Comparison of ENCODE assay signal across 8 mouse cellular contexts in the genomic region with DNA sequence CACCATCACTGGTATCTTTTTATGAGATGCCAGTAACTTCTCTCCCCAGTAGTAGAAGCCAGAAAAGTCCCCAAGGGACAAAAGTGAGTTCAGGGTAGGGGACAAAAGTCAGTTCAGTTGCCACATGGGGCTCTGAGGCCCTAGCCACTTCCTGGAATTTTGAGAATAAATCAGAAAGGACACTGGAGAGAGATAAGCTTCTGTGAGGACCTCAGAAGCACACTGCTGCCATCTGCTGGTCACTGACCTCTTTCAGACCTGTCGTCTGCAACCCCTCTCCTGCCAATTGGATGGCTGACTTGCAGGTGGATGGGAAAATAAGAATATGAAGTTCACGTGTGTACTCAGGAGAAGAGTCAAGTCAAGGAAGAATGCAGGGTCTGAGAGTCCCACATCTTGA. TPM values are rescaled to one million over a fixed set of nuclear protein-coding genes. Genes with fewer than 3 reads are reported as not detected.
A peak's percentile ranks its signal among the peaks of the same experiment; 100 is the strongest.
DNase-seq lines count a peak whose midpoint lies in the region; ATAC-seq lines count a peak whose summit lies in the region.

No protein-coding gene starts in this region.

- 3% methylated on average over 2 of the region's 2 CpGs for WGBS in liver, embryonic 12.5 days (ENCODE audit: insufficient replicate concordance)
- WGBS in kidney, embryonic 14.5 days = 6% methylated on average over 2 of the region's 2 CpGs
- 6% methylated on average over 2 of the region's 2 CpGs for WGBS in liver, embryonic 11.5 days
- 11% methylated on average over 2 of the region's 2 CpGs for WGBS in neural tube, embryonic 11.5 days

- ATAC-seq in liver, embryonic 12.5 days = no peak
- ATAC-seq in kidney, embryonic 14.5 days (ENCODE audit: low FRiP score, low TSS enrichment) = peak; percentile 78
- peak; percentile 33 for ATAC-seq in liver, embryonic 11.5 days (replicated peaks; ENCODE audit: low FRiP score)
- ATAC-seq in neural tube, embryonic 11.5 days (ENCODE audit: insufficient read depth, low FRiP score, low TSS enrichment) = peak; percentile 65; the same call in 1 of the 2 replicates

- intact Hi-C loops in gastrocnemius, postnatal 36 days (cut with DNase I) = loop anchor here (1.0 to 2.0 kb wide), 2 partner anchors 73 to 349 kb away; no protein-coding TSS in a partner anchor

- H3K9ac ChIP-seq in liver, embryonic 12.5 days = no peak overlapping the region
- H3K9ac ChIP-seq in kidney, embryonic 14.5 days (ENCODE audit: low read depth, low read length) = no peak overlapping the region
- no peak overlapping the region for H3K9ac ChIP-seq in liver, embryonic 11.5 days (ENCODE audit: low read depth, low read length)
- H3K9ac ChIP-seq in neural tube, embryonic 11.5 days (ENCODE audit: low read length) = no peak overlapping the region

- no peak overlapping the region for H3K4me2 ChIP-seq in liver, embryonic 12.5 days
- H3K4me2 ChIP-seq in kidney, embryonic 14.5 days (replicated peaks; ENCODE audit: low read depth, low read length) = no peak overlapping the region
- no peak overlapping the region for H3K4me2 ChIP-seq in liver, embryonic 11.5 days
- no peak overlapping the region for H3K4me2 ChIP-seq in neural tube, embryonic 11.5 days (ENCODE audit: low read depth)

- peak; percentile 74 for DNase-seq in liver
- peak; percentile 73 to 89 for DNase-seq in cerebellum, postnatal 25 days
- DNase-seq in gastrocnemius, postnatal 36 days = peak; percentile 28 to 51
- DNase-seq in liver, embryonic 11.5 days (ENCODE audit: low spot score) = peak; percentile 51
- DNase-seq in neural tube, embryonic 11.5 days (ENCODE audit: low spot score) = peak; percentile 75
- peak; percentile 93 for DNase-seq in testis, postnatal 10 days (ENCODE audit: low spot score)

- no peak overlapping the region for H3K27ac ChIP-seq in liver, embryonic 12.5 days
- H3K27ac ChIP-seq in kidney, embryonic 14.5 days (ENCODE audit: low read depth, low read length) = no peak overlapping the region
- H3K27ac ChIP-seq in liver, embryonic 11.5 days (ENCODE audit: low read depth, low read length) = no peak overlapping the region
- H3K27ac ChIP-seq in neural tube, embryonic 11.5 days (ENCODE audit: low read depth, low read length) = no peak overlapping the region

- H3K9me3 ChIP-seq in liver, embryonic 12.5 days (replicated peaks) = no peaks in the 10 kb centered on the region
- H3K9me3 ChIP-seq in kidney, embryonic 14.5 days (ENCODE audit: control insufficient read depth, low read length) = no peaks in the 10 kb centered on the region
- H3K9me3 ChIP-seq in liver, embryonic 11.5 days (ENCODE audit: control insufficient read depth, low read length) = no peaks in the 10 kb centered on the region
- H3K9me3 ChIP-seq in neural tube, embryonic 11.5 days (ENCODE audit: control insufficient read depth, low read length) = no peaks in the 10 kb centered on the region

- H3K36me3 ChIP-seq in liver, embryonic 12.5 days = no peaks in the 10 kb centered on the region
- no peaks in the 10 kb centered on the region for H3K36me3 ChIP-seq in kidney, embryonic 14.5 days (ENCODE audit: control insufficient read depth, insufficient read depth, low read length)
- no peaks in the 10 kb centered on the region for H3K36me3 ChIP-seq in liver, embryonic 11.5 days (ENCODE audit: control insufficient read depth, insufficient read depth, low read length)
- H3K36me3 ChIP-seq in neural tube, embryonic 11.5 days (ENCODE audit: control insufficient read depth, insufficient read depth, low read length) = no peaks in the 10 kb centered on the region

- no peaks in the 10 kb centered on the region for H3K4me1 ChIP-seq in liver, embryonic 12.5 days
- no peaks in the 10 kb centered on the region for H3K4me1 ChIP-seq in kidney, embryonic 14.5 days (ENCODE audit: control insufficient read depth, insufficient read depth, low read length)
- no peaks in the 10 kb centered on the region for H3K4me1 ChIP-seq in liver, embryonic 11.5 days (replicated peaks; ENCODE audit: control insufficient read depth, insufficient read depth, low read length)
- H3K4me1 ChIP-seq in neural tube, embryonic 11.5 days (ENCODE audit: control insufficient read depth, insufficient read depth, low read length) = no peaks in the 10 kb centered on the region

- H3K4me3 ChIP-seq in liver, embryonic 12.5 days = no peak overlapping the region
- H3K4me3 ChIP-seq in kidney, embryonic 14.5 days (ENCODE audit: low read length) = no peak overlapping the region
- H3K4me3 ChIP-seq in liver, embryonic 11.5 days (ENCODE audit: low read depth, low read length) = no peak overlapping the region
- H3K4me3 ChIP-seq in neural tube, embryonic 11.5 days (ENCODE audit: low read depth, low read length) = no peak overlapping the region

- H3K27me3 ChIP-seq in liver, embryonic 12.5 days (replicated peaks) = no peaks in the 10 kb centered on the region
- H3K27me3 ChIP-seq in kidney, embryonic 14.5 days (ENCODE audit: control insufficient read depth, insufficient read depth, low read length) = no peaks in the 10 kb centered on the region
- no peaks in the 10 kb centered on the region for H3K27me3 ChIP-seq in liver, embryonic 11.5 days (replicated peaks; ENCODE audit: control insufficient read depth, insufficient read depth, low read length)
- H3K27me3 ChIP-seq in neural tube, embryonic 11.5 days (ENCODE audit: control insufficient read depth, insufficient read depth, low read length) = no peaks in the 10 kb centered on the region

RNA-seq across cellular contexts. Expression of a gene that starts 25.4 kb away (rescaled TPM):
- polyA plus RNA-seq in liver, embryonic 12.5 days (2016; fragmentation: Nextera tagmentation; extraction: Ambion mirVana) = not detected in 2 replicates
- total RNA-seq in gastrocnemius, postnatal 36 days (2021) = not detected
- polyA plus RNA-seq in kidney, embryonic 14.5 days (2014; fragmentation: Nextera tagmentation; extraction: Ambion mirVana) = not detected in 2 replicates
- polyA plus RNA-seq in liver, embryonic 11.5 days (2014; fragmentation: Nextera tagmentation; extraction: Ambion mirVana) = not detected in 2 replicates
- polyA plus RNA-seq in neural tube, embryonic 11.5 days (2014; fragmentation: Nextera tagmentation; extraction: Ambion mirVana) = not detected in 2 replicates

RNA-seq across cellular contexts. Expression of a gene that starts 31.3 kb away (rescaled TPM):
- not detected in 2 replicates for polyA plus RNA-seq in liver, embryonic 12.5 days (2016; fragmentation: Nextera tagmentation; extraction: Ambion mirVana)
- not detected for total RNA-seq in gastrocnemius, postnatal 36 days (2021)
- not detected in 2 replicates for polyA plus RNA-seq in kidney, embryonic 14.5 days (2014; fragmentation: Nextera tagmentation; extraction: Ambion mirVana)
- polyA plus RNA-seq in liver, embryonic 11.5 days (2014; fragmentation: Nextera tagmentation; extraction: Ambion mirVana) = not detected in 2 replicates
- polyA plus RNA-seq in neural tube, embryonic 11.5 days (2014; fragmentation: Nextera tagmentation; extraction: Ambion mirVana) = not detected in 2 replicates

RNA-seq across cellular contexts. Expression of a gene that starts 42.9 kb away (rescaled TPM):
- not detected in 2 replicates for polyA plus RNA-seq in liver, embryonic 12.5 days (2016; fragmentation: Nextera tagmentation; extraction: Ambion mirVana)
- total RNA-seq in gastrocnemius, postnatal 36 days (2021) = not detected
- not detected in 2 replicates for polyA plus RNA-seq in kidney, embryonic 14.5 days (2014; fragmentation: Nextera tagmentation; extraction: Ambion mirVana)
- polyA plus RNA-seq in liver, embryonic 11.5 days (2014; fragmentation: Nextera tagmentation; extraction: Ambion mirVana) = not detected in 2 replicates
- polyA plus RNA-seq in neural tube, embryonic 11.5 days (2014; fragmentation: Nextera tagmentation; extraction: Ambion mirVana) = not detected in 2 replicates

RNA-seq across cellular contexts. Expression of a gene that starts 56.1 kb away (rescaled TPM):
- not detected in 2 replicates for polyA plus RNA-seq in liver, embryonic 12.5 days (2016; fragmentation: Nextera tagmentation; extraction: Ambion mirVana)
- total RNA-seq in gastrocnemius, postnatal 36 days (2021) = not detected
- not detected in 2 replicates for polyA plus RNA-seq in kidney, embryonic 14.5 days (2014; fragmentation: Nextera tagmentation; extraction: Ambion mirVana)
- polyA plus RNA-seq in liver, embryonic 11.5 days (2014; fragmentation: Nextera tagmentation; extraction: Ambion mirVana) = not detected in 2 replicates
- polyA plus RNA-seq in neural tube, embryonic 11.5 days (2014; fragmentation: Nextera tagmentation; extraction: Ambion mirVana) = not detected in 2 replicates

RNA-seq across cellular contexts. Expression of a gene that starts 58.2 kb away (rescaled TPM):
- polyA plus RNA-seq in liver, embryonic 12.5 days (2016; fragmentation: Nextera tagmentation; extraction: Ambion mirVana) = 0.10 TPM in 1 of 2 replicates, not detected in the other
- total RNA-seq in gastrocnemius, postnatal 36 days (2021) = not detected
- not detected in 2 replicates for polyA plus RNA-seq in kidney, embryonic 14.5 days (2014; fragmentation: Nextera tagmentation; extraction: Ambion mirVana)
- polyA plus RNA-seq in liver, embryonic 11.5 days (2014; fragmentation: Nextera tagmentation; extraction: Ambion mirVana) = 0.12 and 0.19 TPM in 2 replicates
- polyA plus RNA-seq in neural tube, embryonic 11.5 days (2014; fragmentation: Nextera tagmentation; extraction: Ambion mirVana) = not detected in 2 replicates

Comparison
In these comparisons a context has a peak if more than half of its experiments do, and no peak if none do; other contexts are left out.
1. DNase-seq: peak in every context shown above with its lines; median percentile 93 in testis, postnatal 10 days; 81 in cerebellum, postnatal 25 days; 75 in neural tube, embryonic 11.5 days; 74 in liver; 51 in liver, embryonic 11.5 days; 40 in gastrocnemius, postnatal 36 days.